In the genomic region with DNA sequence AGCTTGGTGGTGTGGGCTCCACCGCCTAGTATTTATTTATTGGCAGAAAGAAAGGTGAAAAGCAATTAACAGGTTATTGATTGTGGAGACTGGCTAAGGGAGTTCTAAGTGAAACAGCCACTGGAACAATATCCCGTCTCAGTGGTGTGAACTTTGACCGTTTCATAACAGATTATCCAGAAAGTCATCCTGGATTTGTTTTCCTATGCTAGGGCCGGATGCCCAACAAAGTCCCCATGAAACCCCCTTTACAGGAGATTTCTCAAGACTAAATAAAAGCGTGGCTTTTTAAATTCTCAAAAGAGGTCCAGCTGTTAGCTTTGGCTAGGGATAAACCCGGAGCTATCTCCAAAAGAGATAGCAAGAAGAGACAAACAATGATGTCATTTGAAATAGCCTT, we compare ENCODE assay signal across 32 mouse cellular contexts.
A peak's percentile ranks its signal among the peaks of the same experiment; 100 is the strongest.
DNase-seq lines count a peak whose midpoint lies in the region; ATAC-seq and TF ChIP-seq lines count a peak whose summit lies in the region.
"Had no signal": no experiment of that assay in that cellular context is flagged by ENCODE, and none has a peak within 500 bp of the region (broad histone marks: within the 10 kb centered on the region; RNA-seq: fewer than 3 reads in every experiment).

No protein-coding gene starts in this region.

- TF ChIP-seq EP300 in heart, adult 2 months (IDR thresholded peaks at IDR 0.05; ENCODE audit: insufficient read depth, low read depth, low read length) = no peak

- no peaks in the 10 kb centered on the region for H3K9me3 ChIP-seq in heart, embryonic 12.5 days (replicated peaks)
- no peaks in the 10 kb centered on the region for H3K9me3 ChIP-seq in midbrain, embryonic 11.5 days (ENCODE audit: control insufficient read depth, low read length)
- no peaks in the 10 kb centered on the region for H3K9me3 ChIP-seq in midbrain, embryonic 15.5 days
- H3K9me3 ChIP-seq: embryonic facial prominence, embryonic 10.5 days; embryonic facial prominence, embryonic 15.5 days; forebrain, embryonic 12.5 days; hindbrain, embryonic 12.5 days; kidney, embryonic 15.5 days; limb, embryonic 12.5 days; liver, embryonic 13.5 days had no signal

- peaks cover 2% of the 10 kb centered on the region; the same call in 1 of the 2 replicates for H3K4me1 ChIP-seq in heart, adult 2 months (ENCODE audit: control insufficient read depth, insufficient read depth, low read length)
- peaks cover 11% of the 10 kb centered on the region; the same call in 1 of the 2 replicates for H3K4me1 ChIP-seq in heart, embryonic 12.5 days (replicated peaks)
- H3K4me1 ChIP-seq in midbrain, embryonic 11.5 days (ENCODE audit: control insufficient read depth, insufficient read depth, low read length) = no peaks in the 10 kb centered on the region
- no peaks in the 10 kb centered on the region for H3K4me1 ChIP-seq in midbrain, embryonic 15.5 days
- H3K4me1 ChIP-seq: embryonic facial prominence, embryonic 10.5 days; embryonic facial prominence, embryonic 15.5 days; forebrain, embryonic 12.5 days; hindbrain, embryonic 12.5 days; kidney, embryonic 15.5 days; limb, embryonic 12.5 days; liver, embryonic 13.5 days had no signal

- H3K27ac ChIP-seq in heart, adult 2 months = peak overlapping the region; percentile 57
- H3K27ac ChIP-seq in heart, embryonic 12.5 days (ENCODE audit: poor library complexity, severe bottlenecking) = no peak overlapping the region; the same call in 1 of the 2 replicates
- no peak overlapping the region for H3K27ac ChIP-seq in midbrain, embryonic 11.5 days (ENCODE audit: low read depth, low read length)
- no peak overlapping the region for H3K27ac ChIP-seq in midbrain, embryonic 15.5 days
- H3K27ac ChIP-seq: embryonic facial prominence, embryonic 10.5 days; embryonic facial prominence, embryonic 15.5 days; forebrain, embryonic 12.5 days; hindbrain, embryonic 12.5 days; kidney, embryonic 15.5 days; layer of hippocampus, adult 2 months; left cerebral cortex, adult 2 months; limb, embryonic 12.5 days; liver, embryonic 13.5 days; macrophage had no signal

- peak; percentile 25 for DNase-seq in gastrocnemius, adult 18-20 months (ENCODE audit: low spot score)
- no peak for DNase-seq in gastrocnemius, postnatal 10 days
- peak in 1 of 2 experiments; percentile 61 for DNase-seq in heart, adult 2 months
- DNase-seq in midbrain, embryonic 11.5 days (ENCODE audit: low spot score, missing footprints) = peak; percentile 75
- peak; percentile 28 for DNase-seq in heart, postnatal 25 days (ENCODE audit: low spot score)
- DNase-seq: adrenal gland, adult 2 months; adrenal gland, postnatal 36 days; cerebellum, adult 8-10 months; cerebellum, postnatal 25 days; forebrain, postnatal 0 days; kidney, postnatal 36 days; liver, embryonic 13.5 days; lung, adult 2 months; lung, postnatal 10 days; right cerebral cortex, adult 18-20 months; thymus, postnatal 4 days had no signal

- no peaks in the 10 kb centered on the region for H3K27me3 ChIP-seq in heart, adult 2 months (ENCODE audit: control insufficient read depth, insufficient read depth, low read length)
- H3K27me3 ChIP-seq in heart, embryonic 12.5 days (replicated peaks) = no peaks in the 10 kb centered on the region
- H3K27me3 ChIP-seq in midbrain, embryonic 11.5 days (ENCODE audit: control insufficient read depth, insufficient read depth, low read length) = no peaks in the 10 kb centered on the region
- H3K27me3 ChIP-seq in midbrain, embryonic 15.5 days (replicated peaks) = no peaks in the 10 kb centered on the region
- H3K27me3 ChIP-seq: CH12.LX; embryonic facial prominence, embryonic 15.5 days; forebrain, embryonic 12.5 days; hindbrain, embryonic 12.5 days; kidney, embryonic 15.5 days; limb, embryonic 12.5 days; liver, embryonic 13.5 days had no signal

- intact Hi-C loops in heart, adult 2 months (cut with DNase I) = no loop called here
- intact Hi-C loops in heart, postnatal 25 days (cut with DNase I) = no loop called here

- no peak for TF ChIP-seq POLR2A in heart, adult 2 months (IDR thresholded peaks at IDR 0.05; ENCODE audit: insufficient read depth, low read depth, low read length)

- TF ChIP-seq CTCF in heart, adult 2 months (IDR thresholded peaks at IDR 0.05) = no peak

- no peak overlapping the region for H3K9ac ChIP-seq in heart, adult 2 months (ENCODE audit: low read depth, low read length)
- no peak overlapping the region for H3K9ac ChIP-seq in heart, embryonic 12.5 days
- no peak overlapping the region for H3K9ac ChIP-seq in midbrain, embryonic 11.5 days (ENCODE audit: low read length)
- no peak overlapping the region for H3K9ac ChIP-seq in midbrain, embryonic 15.5 days
- H3K9ac ChIP-seq: embryonic facial prominence, embryonic 15.5 days; forebrain, embryonic 12.5 days; forebrain, postnatal 0 days; hindbrain, embryonic 12.5 days; kidney, embryonic 15.5 days; limb, embryonic 12.5 days; liver, embryonic 13.5 days had no signal

- no peak for ATAC-seq in heart, embryonic 12.5 days (ENCODE audit: insufficient number of reproducible peaks, low FRiP score)
- ATAC-seq in midbrain, embryonic 11.5 days (ENCODE audit: low FRiP score) = no peak
- ATAC-seq in midbrain, embryonic 15.5 days (replicated peaks) = no peak
- ATAC-seq in megakaryocyte progenitor cell, adult 5-6 weeks (replicated peaks; ENCODE audit: poor library complexity) = no peak
- ATAC-seq: activated CD4-positive, CD25-positive, alpha-beta regulatory T cell, adult 4 months; forebrain, postnatal 0 days; intestine, embryonic 16.5 days; midbrain, embryonic 16.5 days had no signal

- no peaks in the 10 kb centered on the region for H3K36me3 ChIP-seq in heart, adult 2 months (ENCODE audit: control insufficient read depth, insufficient read depth, low read length)
- H3K36me3 ChIP-seq in heart, embryonic 12.5 days = no peaks in the 10 kb centered on the region
- H3K36me3 ChIP-seq in midbrain, embryonic 11.5 days (ENCODE audit: control insufficient read depth, insufficient read depth, low read length) = no peaks in the 10 kb centered on the region
- no peaks in the 10 kb centered on the region for H3K36me3 ChIP-seq in midbrain, embryonic 15.5 days (replicated peaks)
- H3K36me3 ChIP-seq: embryonic facial prominence, embryonic 10.5 days; embryonic facial prominence, embryonic 15.5 days; forebrain, embryonic 12.5 days; hindbrain, embryonic 12.5 days; kidney, embryonic 15.5 days; limb, embryonic 12.5 days; liver, embryonic 13.5 days had no signal

- no peak overlapping the region for H3K4me2 ChIP-seq in heart, embryonic 12.5 days
- no peak overlapping the region for H3K4me2 ChIP-seq in midbrain, embryonic 11.5 days
- no peak overlapping the region for H3K4me2 ChIP-seq in midbrain, embryonic 15.5 days
- H3K4me2 ChIP-seq: embryonic facial prominence, embryonic 15.5 days; forebrain, embryonic 12.5 days; hindbrain, embryonic 12.5 days; kidney, embryonic 15.5 days; limb, embryonic 12.5 days; liver, embryonic 13.5 days had no signal

- 55% methylated on average over 6 of the region's 6 CpGs for WGBS in heart, adult 2 months
- WGBS in heart, embryonic 12.5 days = 58% methylated on average over 6 of the region's 6 CpGs
- 87% methylated on average over 6 of the region's 6 CpGs for whole genome bisulfite sequencing in midbrain, embryonic 11.5 days
- 87% methylated on average over 6 of the region's 6 CpGs for WGBS in midbrain, embryonic 15.5 days

- no peak overlapping the region for H3K4me3 ChIP-seq in heart, adult 2 months
- H3K4me3 ChIP-seq in heart, embryonic 12.5 days = no peak overlapping the region
- H3K4me3 ChIP-seq in midbrain, embryonic 11.5 days (ENCODE audit: low read depth, low read length) = no peak overlapping the region
- H3K4me3 ChIP-seq in midbrain, embryonic 15.5 days = no peak overlapping the region
- H3K4me3 ChIP-seq: embryonic facial prominence, embryonic 10.5 days; embryonic facial prominence, embryonic 15.5 days; forebrain, embryonic 12.5 days; hindbrain, embryonic 12.5 days; kidney, embryonic 15.5 days; layer of hippocampus, adult 2 months; left cerebral cortex, adult 2 months; limb, embryonic 12.5 days; liver, embryonic 13.5 days had no signal

- no peaks in the 10 kb centered on the region for H3K79me2 ChIP-seq in heart, adult 2 months (replicated peaks; ENCODE audit: control insufficient read depth, insufficient read depth, low read length)
